ENCODE assay signal across 8 mouse cellular contexts in the genomic region with DNA sequence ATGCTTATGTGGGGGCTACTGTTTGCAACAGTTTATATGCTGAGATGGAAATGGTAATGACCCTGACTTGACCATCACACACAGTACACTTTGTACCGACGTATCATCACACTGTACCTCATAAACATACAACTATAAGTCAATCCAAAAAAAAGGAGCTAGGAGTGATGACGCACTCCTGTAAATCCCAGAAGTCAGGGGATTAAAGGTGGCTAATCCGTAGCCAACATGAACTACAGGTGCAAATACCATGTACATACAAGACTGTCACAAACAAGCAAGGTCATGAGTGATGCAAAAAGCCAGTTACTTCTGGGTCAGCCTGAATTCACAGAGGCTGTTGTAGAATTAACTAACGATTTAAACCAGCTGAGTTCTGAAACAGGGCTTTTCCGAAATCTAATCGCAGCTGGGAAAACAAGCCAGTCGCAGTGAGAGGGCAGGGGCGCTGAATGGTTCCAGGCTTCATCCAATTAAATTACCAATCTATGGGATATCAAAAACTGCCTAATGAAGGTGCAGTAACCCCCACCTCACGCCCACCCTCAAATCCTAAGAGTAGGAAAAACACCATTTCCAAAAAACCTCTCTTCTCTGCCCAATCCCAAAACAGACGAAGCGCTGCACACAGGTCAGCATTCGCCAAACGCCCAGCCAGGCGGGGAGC. TPM values are rescaled to one million over a fixed set of nuclear protein-coding genes. Genes with fewer than 3 reads are reported as not detected.
A peak's percentile ranks its signal among the peaks of the same experiment; 100 is the strongest.
DNase-seq lines count a peak whose midpoint lies in the region; ATAC-seq and TF ChIP-seq lines count a peak whose summit lies in the region.

No protein-coding gene starts in this region.

- no peak for TF ChIP-seq EP300 in liver, postnatal 0 days (IDR thresholded peaks at IDR 0.05; ENCODE audit: low read depth)

- no peaks in the 10 kb centered on the region for H3K4me1 ChIP-seq in kidney, postnatal 0 days (replicated peaks; ENCODE audit: insufficient read depth, low read length)
- H3K4me1 ChIP-seq in forebrain, embryonic 15.5 days = peaks cover 12% of the 10 kb centered on the region; the same call in 1 of the 2 replicates
- H3K4me1 ChIP-seq in liver, postnatal 0 days (ENCODE audit: insufficient read depth) = peaks cover 9% of the 10 kb centered on the region

- H3K27me3 ChIP-seq in kidney, postnatal 0 days (ENCODE audit: insufficient read depth, low read length) = no peaks in the 10 kb centered on the region
- no peaks in the 10 kb centered on the region for H3K27me3 ChIP-seq in forebrain, embryonic 15.5 days
- H3K27me3 ChIP-seq in liver, postnatal 0 days (ENCODE audit: insufficient read depth, low read length) = no peaks in the 10 kb centered on the region

- H3K9ac ChIP-seq in kidney, postnatal 0 days (ENCODE audit: low read depth, low read length) = peak overlapping the region; percentile 62
- H3K9ac ChIP-seq in forebrain, embryonic 15.5 days (replicated peaks) = peak overlapping the region; percentile 74
- H3K9ac ChIP-seq in liver, postnatal 0 days (replicated peaks) = peak overlapping the region; percentile 67

- no peak for TF ChIP-seq CTCF in kidney, postnatal 0 days (IDR thresholded peaks at IDR 0.05; ENCODE audit: low read depth)
- no peak for TF ChIP-seq CTCF in liver, postnatal 0 days (IDR thresholded peaks at IDR 0.05; ENCODE audit: low read depth)

- no peak for ATAC-seq in kidney, postnatal 0 days (replicated peaks; ENCODE audit: low FRiP score, low read depth)
- no peak for ATAC-seq in forebrain, embryonic 15.5 days (replicated peaks)
- peak; percentile 51 for ATAC-seq in liver, postnatal 0 days
- ATAC-seq in monocyte, adult 5-6 weeks (replicated peaks; ENCODE audit: insufficient number of reproducible peaks, low FRiP score, low TSS enrichment, poor library complexity, severe bottlenecking) = no peak

- peak overlapping the region; percentile 77 for H3K4me3 ChIP-seq in kidney, postnatal 0 days (replicated peaks; ENCODE audit: low read depth, low read length)
- H3K4me3 ChIP-seq in forebrain, embryonic 15.5 days = peak overlapping the region; percentile 78
- H3K4me3 ChIP-seq in liver, postnatal 0 days (ENCODE audit: low read depth, low read length) = peak overlapping the region; percentile 70

- no peaks in the 10 kb centered on the region for H3K36me3 ChIP-seq in kidney, postnatal 0 days (ENCODE audit: insufficient read depth, low read length)
- no peaks in the 10 kb centered on the region for H3K36me3 ChIP-seq in forebrain, embryonic 15.5 days
- H3K36me3 ChIP-seq in liver, postnatal 0 days (replicated peaks; ENCODE audit: insufficient read depth, low read length) = no peaks in the 10 kb centered on the region

- DNase-seq in kidney, postnatal 0 days (ENCODE audit: low spot score) = peak; percentile 8
- no peak for DNase-seq in kidney, adult 8-10 months
- peak; percentile 23 for DNase-seq in brain, adult 2 months (ENCODE audit: low read depth, low spot score)
- no peak for DNase-seq in liver, postnatal 0 days
- DNase-seq in yolk sac, embryonic 10.5 days (ENCODE audit: low spot score) = no peak
- DNase-seq in kidney, postnatal 4 days = no peak

- 8% methylated on average over 15 of the region's 15 CpGs for WGBS in kidney, postnatal 0 days
- WGBS in forebrain, embryonic 15.5 days = 11% methylated on average over 15 of the region's 15 CpGs
- WGBS in liver, postnatal 0 days (ENCODE audit: insufficient replicate concordance) = 17% methylated on average over 15 of the region's 15 CpGs

- peak overlapping the region; percentile 64 for H3K4me2 ChIP-seq in kidney, postnatal 0 days (ENCODE audit: low read length)
- H3K4me2 ChIP-seq in forebrain, embryonic 15.5 days (replicated peaks) = peak overlapping the region; percentile 59
- H3K4me2 ChIP-seq in liver, postnatal 0 days (ENCODE audit: low read depth, low read length) = peak overlapping the region; percentile 75

- H3K9me3 ChIP-seq in kidney, postnatal 0 days (replicated peaks; ENCODE audit: low read length) = no peaks in the 10 kb centered on the region
- no peaks in the 10 kb centered on the region for H3K9me3 ChIP-seq in forebrain, embryonic 15.5 days
- no peaks in the 10 kb centered on the region for H3K9me3 ChIP-seq in liver, postnatal 0 days (ENCODE audit: low read length)

- peak overlapping the region; percentile 88 for H3K27ac ChIP-seq in kidney, postnatal 0 days
- H3K27ac ChIP-seq in forebrain, embryonic 15.5 days (replicated peaks) = peak overlapping the region; percentile 84
- peak overlapping the region; percentile 79 for H3K27ac ChIP-seq in liver, postnatal 0 days (ENCODE audit: low read depth)

RNA-seq across cellular contexts. Expression of gene Bbs4, which starts 0.6 kb away (rescaled TPM):
- 14.0 and 15.1 TPM in 2 replicates for polyA plus RNA-seq in kidney, postnatal 0 days (2015; fragmentation: Nextera tagmentation; extraction: Ambion mirVana)
- polyA plus RNA-seq in forebrain, embryonic 15.5 days (2015; fragmentation: Nextera tagmentation; extraction: Ambion mirVana) = 40.6 and 44.2 TPM in 2 replicates
- polyA plus RNA-seq in liver, postnatal 0 days (2015; fragmentation: Nextera tagmentation; extraction: Ambion mirVana) = 1.8 and 2.4 TPM in 2 replicates
- 7.9 to 13.3 TPM (median 11.9 TPM) in 3 replicates for total RNA-seq in monocyte, adult 5-6 weeks (2017)

Comparison
In these comparisons a context has a peak if more than half of its experiments do, and no peak if none do; other contexts are left out.
1. DNase-seq: peak in kidney, postnatal 0 days (single experiment) and brain, adult 2 months (single experiment); none in kidney, adult 8-10 months (0 of 2), liver, postnatal 0 days (single experiment), yolk sac, embryonic 10.5 days (single experiment) and kidney, postnatal 4 days (0 of 2).
2. Peak in every context shown above with its lines, with median percentiles within 50 percentile points of each other: H3K27ac ChIP-seq, H3K4me2 ChIP-seq, H3K4me3 ChIP-seq and H3K9ac ChIP-seq.